Mouse (Mus musculus): Measurements from ENCODE around the gene Nf1. TPM values are rescaled to one million over a fixed set of nuclear protein-coding genes. Genes with fewer than 3 reads are reported as not detected.

Nf1 gene
- polyA plus RNA-seq, 1 experiment from 2014 or later, result 10.4 TPM

DNA sequence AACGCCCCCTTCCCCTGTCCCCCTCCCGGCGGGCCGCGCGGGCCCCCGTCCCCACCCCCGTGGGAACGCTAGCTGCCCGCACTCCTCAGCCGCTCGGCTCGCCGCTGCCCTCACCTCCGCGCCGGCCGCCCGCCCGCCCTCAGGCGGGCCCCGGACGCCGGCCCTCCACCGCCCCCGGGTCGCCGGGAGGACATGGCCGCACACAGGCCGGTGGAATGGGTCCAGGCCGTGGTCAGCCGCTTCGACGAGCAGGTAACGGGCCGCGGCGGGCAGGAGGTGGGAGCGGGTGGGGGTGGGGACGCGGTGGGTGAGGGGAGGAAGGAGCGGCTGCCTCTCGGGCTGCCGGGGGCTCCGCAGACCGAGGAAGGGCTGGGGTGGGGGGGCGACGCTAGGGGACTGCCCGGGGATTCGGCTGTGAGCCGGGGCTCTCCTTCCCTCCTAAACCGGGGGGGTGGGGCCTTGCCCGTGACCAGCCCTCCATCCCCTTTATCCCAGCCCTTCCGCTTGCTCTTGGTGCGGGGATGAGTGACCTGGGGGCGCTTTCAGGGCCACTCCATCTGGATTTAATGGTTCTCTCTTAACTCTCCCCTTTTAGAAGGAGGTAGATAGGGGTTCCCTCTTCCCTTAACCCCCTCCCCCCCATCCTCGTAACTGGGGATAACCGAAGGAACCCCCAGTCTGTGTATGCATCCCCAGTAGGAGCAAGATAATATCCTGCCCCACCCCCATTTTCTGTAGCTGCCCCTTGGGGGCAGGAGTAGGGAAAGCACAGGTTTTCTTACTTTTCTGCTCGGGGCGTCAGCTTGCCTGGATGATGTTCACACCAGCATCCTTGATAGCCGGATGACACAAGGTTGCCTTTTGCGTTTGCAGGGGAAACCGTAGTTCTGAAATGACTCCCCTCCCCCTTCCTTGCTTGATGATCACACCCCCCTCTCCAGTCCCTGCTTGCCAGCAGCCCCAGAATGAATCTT is 602 bp downstream of the Nf1 start:
- peak; percentile 83 for ATAC-seq (ENCODE audit: low FRiP score)
- H3K4me2 ChIP-seq, result peak overlapping the region; percentile 80

GRCm38 (mm10) chr11:79356995-79357394 is 17.5 kb downstream of the Nf1 start:
- Histone ChIP-seq H3K4me3 (ENCODE audit: low read depth, low read length) (no peak overlapping the region), H3K9ac (ENCODE audit: low read length) (no peak overlapping the region), H3K36me3 (ENCODE audit: control insufficient read depth, insufficient read depth, low read length) (no peaks in the 10 kb centered on the region), H3K4me1 (ENCODE audit: control insufficient read depth, insufficient read depth, low read length) (no peaks in the 10 kb centered on the region), H3K27me3 (ENCODE audit: control insufficient read depth, insufficient read depth, low read length) (no peaks in the 10 kb centered on the region), H3K27ac (ENCODE audit: low read depth, low read length) (no peak overlapping the region), H3K4me2 (no peak overlapping the region), H3K9me3 (ENCODE audit: control insufficient read depth, low read length) (no peaks in the 10 kb centered on the region)
- DNase-seq (ENCODE audit: low spot score, missing footprints), result no peak
- no peak for ATAC-seq (ENCODE audit: low FRiP score)
- 83% methylated on average over 3 of the region's 3 CpGs for WGBS

More for the DNA sequence above, 602 bp downstream of the Nf1 start:
- DNase-seq (ENCODE audit: low spot score, missing footprints), result peak; percentile 91
- Histone ChIP-seq H3K27me3 (ENCODE audit: control insufficient read depth, insufficient read depth, low read length) (no peaks in the 10 kb centered on the region; the same call in 1 of the 2 replicates), H3K9ac (ENCODE audit: low read length) (peak overlapping the region; percentile 91), H3K4me3 (ENCODE audit: low read depth, low read length) (peak overlapping the region; percentile 89), H3K27ac (ENCODE audit: low read depth, low read length) (peak overlapping the region; percentile 77), H3K9me3 (ENCODE audit: control insufficient read depth, low read length) (peaks cover 2% of the 10 kb centered on the region; the same call in 1 of the 2 replicates), H3K4me1 (ENCODE audit: control insufficient read depth, insufficient read depth, low read length) (peaks cover 9% of the 10 kb centered on the region), H3K36me3 (ENCODE audit: control insufficient read depth, insufficient read depth, low read length) (no peaks in the 10 kb centered on the region)
- under 1% methylated on average over 25 of the region's 63 CpGs for WGBS

- H3K27ac ChIP-seq (ENCODE audit: low read depth, low read length), result no peak overlapping the region
- 93% methylated on average over 1 of the region's 1 CpGs for WGBS
- no peaks in the 10 kb centered on the region for H3K9me3 ChIP-seq (ENCODE audit: control insufficient read depth, low read length)
- H3K4me3 ChIP-seq (ENCODE audit: low read depth, low read length), result no peak overlapping the region
- H3K4me2 ChIP-seq, result no peak overlapping the region
- H3K36me3 ChIP-seq (ENCODE audit: control insufficient read depth, insufficient read depth, low read length), result no peaks in the 10 kb centered on the region
- no peaks in the 10 kb centered on the region for H3K4me1 ChIP-seq (ENCODE audit: control insufficient read depth, insufficient read depth, low read length)
- no peaks in the 10 kb centered on the region for H3K27me3 ChIP-seq (ENCODE audit: control insufficient read depth, insufficient read depth, low read length)
- DNase-seq (ENCODE audit: low spot score, missing footprints) (no peak), ATAC-seq (ENCODE audit: low FRiP score) (no peak)
- H3K9ac ChIP-seq (ENCODE audit: low read length), result no peak overlapping the region
Measured at GRCm38 (mm10) chr11:79357397-79357796, 17.9 kb downstream of the Nf1 start.

GRCm38 (mm10) chr11:79364956-79365355 is 25.5 kb downstream of the Nf1 start:
- ATAC-seq (ENCODE audit: low FRiP score), result no peak
- 90% methylated on average over 3 of the region's 3 CpGs for WGBS

DNA sequence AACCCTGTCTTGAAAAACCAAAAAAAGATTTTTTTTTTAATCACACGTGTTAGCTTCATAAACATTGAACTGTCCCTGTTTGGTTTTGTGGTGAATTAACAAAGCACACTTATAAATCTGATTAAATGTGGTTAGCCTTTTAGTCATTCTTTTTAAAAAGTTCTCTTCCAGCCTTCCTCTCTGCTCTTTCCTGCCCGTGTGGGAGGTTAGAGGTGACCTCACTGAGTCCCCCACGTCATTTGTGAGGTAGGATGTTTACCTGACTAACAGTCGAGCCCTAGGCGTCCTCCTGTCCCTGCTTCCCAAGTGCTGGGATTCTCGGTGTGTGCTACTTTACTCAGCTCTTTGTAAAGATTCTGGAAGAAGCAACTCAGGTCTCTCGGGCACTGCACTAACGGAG is 26.8 kb downstream of the Nf1 start:
- Histone ChIP-seq H3K4me3 (ENCODE audit: low read depth, low read length) (no peak overlapping the region), H3K4me2 (no peak overlapping the region), H3K9ac (ENCODE audit: low read length) (no peak overlapping the region), H3K27me3 (ENCODE audit: control insufficient read depth, insufficient read depth, low read length) (no peaks in the 10 kb centered on the region), H3K9me3 (ENCODE audit: control insufficient read depth, low read length) (no peaks in the 10 kb centered on the region), H3K4me1 (ENCODE audit: control insufficient read depth, insufficient read depth, low read length) (0 out of 2 replicates have a peak, but pooled peaks cover 3% of the 10 kb centered on the region), H3K36me3 (ENCODE audit: control insufficient read depth, insufficient read depth, low read length) (no peaks in the 10 kb centered on the region), H3K27ac (ENCODE audit: low read depth, low read length) (no peak overlapping the region)
- 54% methylated on average over 8 of the region's 8 CpGs for WGBS
- no peak for DNase-seq (ENCODE audit: low spot score, missing footprints)
- no peak for ATAC-seq (ENCODE audit: low FRiP score)

More at GRCm38 (mm10) chr11:79364956-79365355, 25.5 kb downstream of the Nf1 start:
- Histone ChIP-seq H3K4me1 (ENCODE audit: control insufficient read depth, insufficient read depth, low read length) (0 out of 2 replicates have a peak, but pooled peaks cover 3% of the 10 kb centered on the region), H3K27me3 (ENCODE audit: control insufficient read depth, insufficient read depth, low read length) (no peaks in the 10 kb centered on the region), H3K4me3 (ENCODE audit: low read depth, low read length) (no peak overlapping the region), H3K27ac (ENCODE audit: low read depth, low read length) (no peak overlapping the region), H3K4me2 (no peak overlapping the region), H3K36me3 (ENCODE audit: control insufficient read depth, insufficient read depth, low read length) (no peaks in the 10 kb centered on the region), H3K9me3 (ENCODE audit: control insufficient read depth, low read length) (no peaks in the 10 kb centered on the region), H3K9ac (ENCODE audit: low read length) (no peak overlapping the region)
- no peak for DNase-seq (ENCODE audit: low spot score, missing footprints)

- no peak for ATAC-seq (ENCODE audit: low FRiP score)
- Histone ChIP-seq H3K36me3 (ENCODE audit: control insufficient read depth, insufficient read depth, low read length) (no peaks in the 10 kb centered on the region), H3K9me3 (ENCODE audit: control insufficient read depth, low read length) (no peaks in the 10 kb centered on the region), H3K27me3 (ENCODE audit: control insufficient read depth, insufficient read depth, low read length) (no peaks in the 10 kb centered on the region), H3K9ac (ENCODE audit: low read length) (no peak overlapping the region), H3K4me3 (ENCODE audit: low read depth, low read length) (no peak overlapping the region), H3K27ac (ENCODE audit: low read depth, low read length) (no peak overlapping the region), H3K4me1 (ENCODE audit: control insufficient read depth, insufficient read depth, low read length) (no peaks in the 10 kb centered on the region), H3K4me2 (no peak overlapping the region)
- no peak for DNase-seq (ENCODE audit: low spot score, missing footprints)
- 90% methylated on average over 4 of the region's 4 CpGs for WGBS
Measured at GRCm38 (mm10) chr11:79373031-79373430, 33.5 kb downstream of the Nf1 start.

DNA sequence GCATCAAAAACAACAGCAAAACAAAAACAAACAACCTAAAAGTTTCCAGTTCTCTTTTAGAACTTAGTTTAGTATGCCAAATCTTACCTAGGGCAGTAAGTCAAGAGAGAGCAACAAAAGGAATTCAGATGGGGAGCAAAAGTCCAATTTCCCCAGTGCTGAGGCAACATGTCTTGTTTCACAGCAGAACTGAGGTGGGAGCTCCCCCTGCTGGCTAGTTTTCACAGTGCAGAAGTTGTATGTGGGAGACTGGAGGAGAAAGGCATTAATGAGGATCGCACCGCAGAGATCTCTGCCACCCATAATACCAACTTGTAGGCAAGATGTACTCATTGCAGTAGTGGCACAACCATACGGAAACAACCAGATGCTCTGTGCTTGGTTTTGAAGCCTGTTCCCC is 58.8 kb downstream of the Nf1 start:
- Histone ChIP-seq H3K9ac (ENCODE audit: low read length) (no peak overlapping the region), H3K4me1 (ENCODE audit: control insufficient read depth, insufficient read depth, low read length) (no peaks in the 10 kb centered on the region), H3K9me3 (ENCODE audit: control insufficient read depth, low read length) (no peaks in the 10 kb centered on the region), H3K4me3 (ENCODE audit: low read depth, low read length) (no peak overlapping the region), H3K36me3 (ENCODE audit: control insufficient read depth, insufficient read depth, low read length) (no peaks in the 10 kb centered on the region), H3K27ac (ENCODE audit: low read depth, low read length) (no peak overlapping the region), H3K27me3 (ENCODE audit: control insufficient read depth, insufficient read depth, low read length) (no peaks in the 10 kb centered on the region), H3K4me2 (no peak overlapping the region)
- 72% methylated on average over 3 of the region's 3 CpGs for WGBS
- ATAC-seq (ENCODE audit: low FRiP score), result no peak
- DNase-seq (ENCODE audit: low spot score, missing footprints), result peak; percentile 99

DNA sequence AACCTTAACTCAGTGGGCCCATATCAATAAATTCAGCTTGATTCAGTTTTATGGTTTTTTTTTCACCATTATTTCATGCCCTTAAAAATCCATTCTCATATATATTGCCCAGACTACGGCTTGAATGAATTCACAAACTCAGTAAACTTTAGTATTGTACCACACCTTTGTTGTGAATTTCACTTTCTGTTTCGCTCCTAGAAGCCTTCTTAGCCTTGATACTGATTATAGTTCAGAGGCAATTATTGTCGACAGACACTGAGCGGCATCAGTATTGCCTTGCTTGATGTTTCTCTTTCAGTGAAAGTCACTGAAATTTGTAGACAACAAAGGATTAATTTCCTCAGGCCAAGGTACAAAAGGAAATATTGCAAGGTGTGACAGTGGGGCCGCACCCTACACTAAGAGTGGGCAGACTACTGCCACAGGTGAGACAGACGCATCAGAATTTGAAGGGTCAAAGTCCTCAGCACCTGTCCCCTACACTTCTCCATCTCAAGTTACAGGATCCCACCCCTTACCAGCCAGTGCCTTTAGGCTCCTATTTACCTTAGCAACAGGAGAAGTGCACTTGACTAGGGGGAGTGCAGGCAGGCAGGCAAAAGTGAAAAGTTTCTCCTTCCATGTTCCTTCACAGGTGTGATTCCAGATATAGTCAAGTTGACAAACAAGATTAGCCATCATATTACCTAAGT is 64.3 kb downstream of the Nf1 start:
- H3K27ac ChIP-seq (ENCODE audit: low read depth, low read length), result no peak overlapping the region
- H3K9ac ChIP-seq (ENCODE audit: low read length), result no peak overlapping the region
- H3K9me3 ChIP-seq (ENCODE audit: control insufficient read depth, low read length), result no peaks in the 10 kb centered on the region
- no peaks in the 10 kb centered on the region for H3K36me3 ChIP-seq (ENCODE audit: control insufficient read depth, insufficient read depth, low read length)
- no peaks in the 10 kb centered on the region for H3K27me3 ChIP-seq (ENCODE audit: control insufficient read depth, insufficient read depth, low read length)
- H3K4me3 ChIP-seq (ENCODE audit: low read depth, low read length), result no peak overlapping the region
- ATAC-seq (ENCODE audit: low FRiP score) (no peak), DNase-seq (ENCODE audit: low spot score, missing footprints) (no peak)
- H3K4me1 ChIP-seq (ENCODE audit: control insufficient read depth, insufficient read depth, low read length), result no peaks in the 10 kb centered on the region
- WGBS, result 97% methylated on average over 6 of the region's 6 CpGs
- no peak overlapping the region for H3K4me2 ChIP-seq
